ENCODE assay signal across 22 mouse cellular contexts in genomic region chr2:146227646-146228045, GRCm38 (mm10). TPM values are rescaled to one million over a fixed set of nuclear protein-coding genes. Genes with fewer than 3 reads are reported as not detected.
DNase-seq lines count a peak whose midpoint lies in the region; ATAC-seq and TF ChIP-seq lines count a peak whose summit lies in the region.
"Had no signal": no experiment of that assay in that cellular context is flagged by ENCODE, and none has a peak within 500 bp of the region (broad histone marks: within the 10 kb centered on the region; RNA-seq: fewer than 3 reads in every experiment).

No protein-coding gene starts in this region.

- no peak overlapping the region for H3K9ac ChIP-seq in forebrain, postnatal 0 days
- no peak overlapping the region for H3K9ac ChIP-seq in forebrain, embryonic 16.5 days (replicated peaks; ENCODE audit: low read depth, low read length)
- no peak overlapping the region for H3K9ac ChIP-seq in CH12.LX (ENCODE audit: insufficient read depth, low read depth)
- H3K9ac ChIP-seq: embryonic facial prominence, embryonic 12.5 days; forebrain, embryonic 15.5 days; heart, embryonic 12.5 days; hindbrain, embryonic 15.5 days had no signal

- no peak overlapping the region for H3K4me3 ChIP-seq in forebrain, postnatal 0 days (ENCODE audit: low read depth, low read length)
- no peak overlapping the region for H3K4me3 ChIP-seq in forebrain, embryonic 16.5 days (replicated peaks; ENCODE audit: low read length)
- H3K4me3 ChIP-seq in CH12.LX (replicated peaks in 1 of 3; ENCODE audit: low read depth in 2 of 3, low read length in 2 of 3, poor library complexity in 1 of 3) = no peak overlapping the region
- H3K4me3 ChIP-seq: embryonic facial prominence, embryonic 12.5 days; forebrain, embryonic 15.5 days; heart, embryonic 12.5 days; hindbrain, embryonic 10.5 days; hindbrain, embryonic 15.5 days had no signal

- H3K27ac ChIP-seq in forebrain, postnatal 0 days (ENCODE audit: low read depth, low read length) = no peak overlapping the region
- H3K27ac ChIP-seq in forebrain, embryonic 16.5 days (ENCODE audit: low read length) = no peak overlapping the region
- H3K27ac ChIP-seq in CH12.LX (ENCODE audit: insufficient read depth, low read depth) = no peak overlapping the region
- H3K27ac ChIP-seq: embryonic facial prominence, embryonic 12.5 days; forebrain, embryonic 15.5 days; hindbrain, embryonic 10.5 days; hindbrain, embryonic 15.5 days had no signal

- H3K9me3 ChIP-seq in forebrain, postnatal 0 days (ENCODE audit: low read length) = no peaks in the 10 kb centered on the region
- H3K9me3 ChIP-seq in forebrain, embryonic 16.5 days (ENCODE audit: control insufficient read depth, low read length) = no peaks in the 10 kb centered on the region
- peaks cover 11% of the 10 kb centered on the region for H3K9me3 ChIP-seq in CH12.LX (replicated peaks; ENCODE audit: low read length)
- H3K9me3 ChIP-seq: embryonic facial prominence, embryonic 12.5 days; heart, embryonic 12.5 days; hindbrain, embryonic 10.5 days; hindbrain, embryonic 15.5 days had no signal

- WGBS in forebrain, postnatal 0 days = 52% methylated on average over 3 of the region's 3 CpGs
- 51% methylated on average over 3 of the region's 3 CpGs for WGBS in forebrain, embryonic 16.5 days

- no peak for TF ChIP-seq POLR2A in CH12.LX (IDR thresholded peaks at IDR 0.05; ENCODE audit: low read depth, low read length)
- no peak for TF ChIP-seq POLR2A in brain, embryonic 14.5 days (IDR thresholded peaks at IDR 0.05; ENCODE audit: borderline replicate concordance, extremely low read depth, insufficient read depth, insufficient read length, poor library complexity, severe bottlenecking)

- H3K4me2 ChIP-seq in forebrain, postnatal 0 days (ENCODE audit: low read depth) = no peak overlapping the region
- H3K4me2 ChIP-seq in forebrain, embryonic 16.5 days (ENCODE audit: low read length) = no peak overlapping the region
- H3K4me2 ChIP-seq in CH12.LX (ENCODE audit: insufficient read depth, low read depth, poor library complexity, severe bottlenecking) = no peak overlapping the region
- H3K4me2 ChIP-seq: embryonic facial prominence, embryonic 12.5 days; forebrain, embryonic 15.5 days; heart, embryonic 12.5 days; hindbrain, embryonic 15.5 days had no signal

- H3K79me2 ChIP-seq in CH12.LX (replicated peaks; ENCODE audit: control insufficient read depth, extremely low read depth, insufficient read depth, poor library complexity, severe bottlenecking) = no peaks in the 10 kb centered on the region

- H3K4me1 ChIP-seq in forebrain, postnatal 0 days (ENCODE audit: insufficient read depth) = no peaks in the 10 kb centered on the region
- peaks cover 34% of the 10 kb centered on the region for H3K4me1 ChIP-seq in forebrain, embryonic 16.5 days (replicated peaks; ENCODE audit: control insufficient read depth, insufficient read depth, low read length)
- peaks cover 7 to 55% of the 10 kb centered on the region in 2 experiments for H3K4me1 ChIP-seq in CH12.LX (ENCODE audit: control insufficient read depth in 1 of 2, insufficient read depth in 2 of 2)

- ATAC-seq in forebrain, postnatal 0 days = no peak
- no peak for ATAC-seq in forebrain, embryonic 16.5 days
- ATAC-seq: forebrain, embryonic 15.5 days; inflammation-experienced regulatory T-cells, adult 6 months had no signal

- no peak for TF ChIP-seq EP300 in CH12.LX (IDR thresholded peaks at IDR 0.05; ENCODE audit: low read length)

- TF ChIP-seq RAD21 in CH12.LX (IDR thresholded peaks at IDR 0.05; ENCODE audit: low read depth, low read length) = peak; percentile 16

- in situ Hi-C loops in CH12.LX (cut with MboI; ENCODE audit: low pct_ligation_motif_present, low pct_unique_long_range_greater_than_20kb, low sequenced_read_pairs) = loop anchor here (25.0 kb wide), 1 partner anchor 265 kb away; no protein-coding TSS in a partner anchor

- dilution Hi-C loops in CH12.LX (cut with MboI; ENCODE audit: extremely low pct_ligation_motif_present, extremely low pct_unique_long_range_greater_than_20kb, low sequenced_read_pairs) = no loop called here

- DNase-seq in forebrain, postnatal 0 days = peak; percentile 7
- peak; percentile 61 for DNase-seq in left cerebral cortex, postnatal 4 days
- DNase-seq in left cerebral cortex, postnatal 36 days (ENCODE audit: low spot score in 2 of 2) = no peak
- no peak for DNase-seq in CH12.LX (ENCODE audit: extremely low read depth)
- DNase-seq in brain, embryonic 14.5 days (ENCODE audit: low read depth) = no peak
- DNase-seq: adrenal gland, adult 8-10 months; adrenal gland, postnatal 36 days; cerebellum, adult 11-12 months; cerebellum, postnatal 25 days; gastrocnemius, postnatal 14 days had no signal

- TF ChIP-seq CTCF in forebrain, postnatal 0 days (IDR thresholded peaks at IDR 0.05; ENCODE audit: low read depth) = peak; percentile 35; the same call in 1 of the 2 replicates
- TF ChIP-seq CTCF in CH12.LX (conservative IDR thresholded peaks at IDR 0.05 in 1 of 2, IDR thresholded peaks at IDR 0.05 in 1 of 2; ENCODE audit: low read depth in 2 of 2, low read length in 2 of 2) = peak in 1 of 2 experiments; percentile 28; a peak in 2 of 4 replicates
- TF ChIP-seq CTCF in brain, embryonic 14.5 days (IDR thresholded peaks at IDR 0.05; ENCODE audit: borderline replicate concordance, extremely low read depth, insufficient read depth, insufficient read length) = peak; percentile 21; the same call in 1 of the 2 replicates

- H3K27me3 ChIP-seq in forebrain, postnatal 0 days (ENCODE audit: insufficient read depth, low read length) = no peaks in the 10 kb centered on the region
- no peaks in the 10 kb centered on the region for H3K27me3 ChIP-seq in forebrain, embryonic 16.5 days (replicated peaks; ENCODE audit: control insufficient read depth, insufficient read depth, low read length)
- H3K27me3 ChIP-seq in CH12.LX (replicated peaks) = no peaks in the 10 kb centered on the region
- H3K27me3 ChIP-seq: forebrain, embryonic 15.5 days had no signal

- intact Hi-C loops in left cerebral cortex, postnatal 4 days (cut with DNase I) = loop anchor here (10.0 kb wide), 2 partner anchors 77 to 157 kb away; no protein-coding TSS in a partner anchor
- intact Hi-C loops in left cerebral cortex, postnatal 36 days (cut with DNase I) = no loop called here

- no peaks in the 10 kb centered on the region for H3K36me3 ChIP-seq in forebrain, postnatal 0 days (ENCODE audit: insufficient read depth)
- H3K36me3 ChIP-seq in forebrain, embryonic 16.5 days (ENCODE audit: control insufficient read depth, insufficient read depth) = no peaks in the 10 kb centered on the region
- H3K36me3 ChIP-seq in CH12.LX (replicated peaks in 1 of 2; ENCODE audit: control insufficient read depth in 1 of 2, insufficient read depth in 1 of 2, low read length in 1 of 2) = no peaks in the 10 kb centered on the region
- H3K36me3 ChIP-seq: embryonic facial prominence, embryonic 12.5 days; forebrain, embryonic 15.5 days; G1E; heart, embryonic 12.5 days; hindbrain, embryonic 10.5 days; hindbrain, embryonic 15.5 days had no signal

TF ChIP-seq in CH12.LX, 34 proteins besides CTCF, POLR2A, EP300 and RAD21:
- TF ChIP-seq SMC3 (IDR thresholded peaks at IDR 0.05; ENCODE audit: low read depth, low read length) (no peak), UBTF (IDR thresholded peaks at IDR 0.05; ENCODE audit: low read depth, low read length) (no peak), MAFK (IDR thresholded peaks at IDR 0.05; ENCODE audit: insufficient replicate concordance, low read length) (no peak), USF1 (IDR thresholded peaks at IDR 0.05; ENCODE audit: low read depth, low read length) (no peak), BHLHE40 (IDR thresholded peaks at IDR 0.05; ENCODE audit: low read depth, low read length) (no peak), PAX5 (IDR thresholded peaks at IDR 0.05; ENCODE audit: low read length) (no peak), ZC3H11A (IDR thresholded peaks at IDR 0.05; ENCODE audit: low read depth, low read length) (no peak), KAT2A (IDR thresholded peaks at IDR 0.05; ENCODE audit: insufficient replicate concordance, low read length) (no peak), JUND (conservative IDR thresholded peaks at IDR 0.05; ENCODE audit: low read depth, low read length) (no peak), CHD1 (IDR thresholded peaks at IDR 0.05; ENCODE audit: low read depth, low read length) (no peak), MYC (IDR thresholded peaks at IDR 0.05; ENCODE audit: low read depth, low read length) (no peak), ETS1 (conservative IDR thresholded peaks at IDR 0.05; ENCODE audit: low read depth, low read length) (no peak), USF2 (conservative IDR thresholded peaks at IDR 0.05; ENCODE audit: low read depth, low read length) (no peak), SIN3A (IDR thresholded peaks at IDR 0.05; ENCODE audit: low read length) (no peak), MXI1 (IDR thresholded peaks at IDR 0.05; ENCODE audit: low read depth, low read length) (no peak), RCOR1 (conservative IDR thresholded peaks at IDR 0.05; ENCODE audit: low read depth, low read length) (no peak)

RNA-seq across cellular contexts. Expression of gene Insm1, which starts 5.9 kb away (rescaled TPM):
- total RNA-seq in forebrain, postnatal 0 days (2014; rRNA removed) = 16.8 and 30.8 TPM in 2 replicates
- 4.6 and 4.8 TPM in 2 replicates for polyA plus RNA-seq in forebrain, postnatal 0 days (2015; fragmentation: Nextera tagmentation; extraction: Ambion mirVana)
- polyA plus RNA-seq in forebrain, embryonic 16.5 days (2015; fragmentation: Nextera tagmentation; extraction: Ambion mirVana) = 9.1 and 11.8 TPM in 2 replicates
- 10 to 100 TPM; 11.6 to 14.7 TPM for total RNA-seq in left cerebral cortex, postnatal 4 days (2021)
- total RNA-seq in left cerebral cortex, postnatal 36 days (2021) = 1 to 10 TPM; 3.9 to 6.1 TPM
- total RNA-seq in CH12.LX (2012; rRNA removed) = not detected in 2 replicates
- not detected in 2 replicates for total RNA-seq in CH12.LX (2014; rRNA removed)
- not detected in 2 replicates for polyA plus RNA-seq in CH12.LX (2012; ENCODE audit: insufficient read length, low read depth)
- polyA plus RNA-seq in brain, embryonic 14.5 days (2012; rRNA removed) = 51.1 and 74.2 TPM in 2 replicates
- total RNA-seq: gastrocnemius, adult 18-20 months; gastrocnemius, postnatal 14 days; granulocyte monocyte progenitor cell, adult 5-6 weeks; heart, adult 8-10 months; heart, postnatal 25 days had no signal
- polyA plus RNA-seq: G1E; heart, embryonic 12.5 days; inflammation-experienced regulatory T-cells, adult 6 months had no signal

Comparison
In these comparisons a context has a peak if more than half of its experiments do, and no peak if none do; other contexts are left out.
1. DNase-seq: peak in forebrain, postnatal 0 days (single experiment) and left cerebral cortex, postnatal 4 days (single experiment); none in left cerebral cortex, postnatal 36 days (0 of 2), CH12.LX (single experiment) and brain, embryonic 14.5 days (single experiment).
2. RNA of gene Insm1, which starts 5.9 kb away (total RNA-seq): 16.8 to 30.8 TPM in forebrain, postnatal 0 days, 11.6 to 14.7 TPM in left cerebral cortex, postnatal 4 days and 3.9 to 6.1 TPM in left cerebral cortex, postnatal 36 days; not detected in CH12.LX; every median in the first group is over 4 times any median in the second.